Mouse (Mus musculus) hindbrain, postnatal 0 days (tissue): Measurements from ENCODE around the gene Prelid1. TPM values are rescaled to one million over a fixed set of nuclear protein-coding genes. Genes with fewer than 3 reads are reported as not detected.

Source experiments
- ATAC-seq: fragments of 200-750 bp; cut with Nextera tagmentation; 2 replicates; pipeline ENCODE4 v1.8.0; 2017; ENCODE audit warnings: mild to moderate bottlenecking, moderate TSS enrichment, moderate library complexity
- DNase-seq: peaks from one replicate; pipeline ENCODE4 v3.0.0-alpha.2; 2015; ENCODE audit warnings: low spot score
- H3K27ac ChIP-seq: fragments of 300-500 bp; sonication (generic); 2 replicates; pipeline ENCODE4 v1.5.1; 2014; ENCODE audit warnings: mild to moderate bottlenecking
- H3K27me3 ChIP-seq: fragments of 300-500 bp; sonication (generic); 2 replicates; pipeline ENCODE4 v1.6.1; 2014; ENCODE audit warnings: low read length, mixed read lengths; ENCODE audit not compliant: insufficient read depth
- H3K36me3 ChIP-seq: fragments of 300-500 bp; sonication (generic); 2 replicates; pipeline ENCODE4 v1.6.1; 2014; ENCODE audit warnings: low read length, mixed read lengths; ENCODE audit not compliant: insufficient read depth
- H3K4me1 ChIP-seq: fragments of 300-500 bp; sonication (generic); 2 replicates; pipeline ENCODE4 v1.6.1; 2014; ENCODE audit warnings: antibody characterized with exemption, low read length, mixed read lengths; ENCODE audit not compliant: insufficient read depth
- H3K4me2 ChIP-seq: fragments of 300-500 bp; sonication (generic); 2 replicates; pipeline ENCODE4 v1.6.1; 2014; ENCODE audit warnings: low read depth, mild to moderate bottlenecking, low read length, moderate library complexity, mixed read lengths
- H3K4me3 ChIP-seq: fragments of 300-500 bp; sonication (generic); 2 replicates; pipeline ENCODE4 v1.5.1; 2014; ENCODE audit warnings: low read length
- H3K9ac ChIP-seq: fragments of 300-500 bp; sonication (generic); replicated peaks from 2 replicates; pipeline ENCODE4 v1.6.1; 2014; ENCODE audit warnings: mild to moderate bottlenecking, low read length, moderate library complexity, mixed read lengths
- H3K9me3 ChIP-seq: fragments of 300-500 bp; sonication (generic); 2 replicates; pipeline ENCODE4 v1.6.1; 2016; ENCODE audit warnings: low read length, mixed read lengths
- CTCF ChIP-seq: IDR thresholded peaks from 2 replicates; pipeline ENCODE4 v1.5.1; 2016; ENCODE audit warnings: antibody characterized with exemption, control low read depth, low read depth
- WGBS: fragments of 180-500 bp; shearing (Covaris S2); extraction: QIAGEN DNeasy Blood & Tissue Kit; methylation state at CpG from one replicate; pipeline ENCODE4 v1.1.7; 2014; 5-methylcytosine and 5-hydroxymethylcytosine counted together
- polyA plus RNA-seq: library from polyadenylated mRNA; unstranded; fragments of >200 nt; fragmentation: Nextera tagmentation; extraction: Ambion mirVana; gene quantifications from 2 replicates; pipeline ENCODE4 v1.2.1, GENCODE M21; 2015
- total RNA-seq: library from RNA; depleted of rRNA; stranded (reverse); fragments of >200 nt; gene quantifications from 2 replicates; pipeline ENCODE4 v1.2.3, GENCODE M21; 2014; rRNA removed

The Prelid1 gene
- total RNA-seq (197 and 213 TPM in 2 replicates), polyA plus RNA-seq (309 and 327 TPM in 2 replicates)

- Histone ChIP-seq H3K36me3 (peaks cover 12% of the 10 kb centered on the region; the same call in 1 of the 2 replicates), H3K9me3 (no peaks in the 10 kb centered on the region), H3K4me1 (no peaks in the 10 kb centered on the region; the same call in 1 of the 2 replicates), H3K9ac (peak within 1 kb of the TSS; percentile 90), H3K27ac (peak within 1 kb of the TSS; percentile 75), H3K4me3 (peak within 1 kb of the TSS; percentile 89), H3K27me3 (no peaks in the 10 kb centered on the region), H3K4me2 (peak within 1 kb of the TSS; percentile 89)
- 81% methylated on average over 4 of the region's 4 CpGs for WGBS
- DNase-seq (no peak), ATAC-seq (no peak)
- TF ChIP-seq CTCF, result no peak
These were observed at the start of gene Prelid1 for GRCm38 (mm10) chr13:55319931-55320533. TSS of gene Prelid1 (plus strand) at chr13:55320500.

- DNase-seq, result no peak
- Histone ChIP-seq H3K9me3 (no peaks in the 10 kb centered on the region), H3K4me3 (no peak overlapping the region), H3K9ac (no peak overlapping the region), H3K36me3 (peaks cover 26% of the 10 kb centered on the region), H3K27me3 (no peaks in the 10 kb centered on the region), H3K4me2 (no peak overlapping the region), H3K4me1 (no peaks in the 10 kb centered on the region), H3K27ac (no peak overlapping the region)
- 86% methylated on average over 5 of the region's 5 CpGs for WGBS
- no peak for TF ChIP-seq CTCF
- no peak for ATAC-seq
These were observed 43.1 kb upstream of the Prelid1 start for GRCm38 (mm10) chr13:55277203-55277602.

DNA sequence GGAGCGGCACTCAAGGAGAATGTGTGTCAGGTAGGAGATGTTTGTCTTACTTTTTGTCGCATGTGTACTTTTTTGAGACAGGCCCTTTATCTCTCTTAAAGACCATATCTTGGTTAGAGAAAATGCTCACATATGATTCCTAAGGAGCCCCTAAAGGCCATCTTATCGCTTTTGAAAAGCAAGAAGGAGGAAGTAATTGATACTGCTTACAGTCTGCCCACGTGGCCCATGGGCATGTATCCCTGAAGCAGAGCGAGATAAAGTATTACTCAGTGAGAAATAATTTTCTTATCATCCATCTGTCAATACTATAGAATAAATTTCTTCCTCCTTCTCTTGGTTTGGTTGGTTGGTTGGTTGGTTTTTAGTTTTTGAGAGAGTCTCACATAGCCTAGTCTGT lies 42.7 kb upstream of the Prelid1 start:
- Histone ChIP-seq H3K4me3 (no peak overlapping the region), H3K9ac (no peak overlapping the region), H3K4me1 (no peaks in the 10 kb centered on the region), H3K27me3 (no peaks in the 10 kb centered on the region), H3K27ac (no peak overlapping the region), H3K36me3 (peaks cover 30% of the 10 kb centered on the region), H3K4me2 (no peak overlapping the region), H3K9me3 (no peaks in the 10 kb centered on the region)
- WGBS, result 91% methylated on average over 5 of the region's 5 CpGs
- DNase-seq (no peak), ATAC-seq (no peak)
- TF ChIP-seq CTCF, result no peak

DNA sequence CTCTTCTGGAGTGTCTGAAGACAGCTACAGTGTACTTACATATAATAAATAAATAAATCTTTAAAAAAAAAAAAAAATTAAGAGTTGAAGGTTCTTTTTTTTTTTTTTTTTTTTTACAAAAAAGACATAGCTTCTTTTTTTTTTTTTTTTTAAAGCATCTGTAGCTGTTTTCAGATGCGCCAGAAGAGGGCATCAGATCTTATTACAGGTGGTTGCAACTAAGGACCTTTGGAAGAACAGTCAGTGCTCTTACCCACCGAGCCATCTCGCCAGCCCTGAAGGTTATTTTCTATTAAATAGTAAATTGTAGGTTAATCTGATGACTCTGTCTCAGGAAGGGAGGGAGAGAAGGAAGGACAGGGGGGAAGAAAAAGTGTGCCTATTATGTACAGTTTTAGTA lies 31.4 kb upstream of the Prelid1 start:
- no peak for ATAC-seq
- peak; percentile 25 for DNase-seq
- WGBS, result 87% methylated on average over 3 of the region's 3 CpGs
- Histone ChIP-seq H3K4me3 (no peak overlapping the region), H3K27ac (no peak overlapping the region), H3K36me3 (peaks cover 40% of the 10 kb centered on the region), H3K9ac (no peak overlapping the region), H3K27me3 (no peaks in the 10 kb centered on the region), H3K4me2 (no peak overlapping the region), H3K4me1 (no peaks in the 10 kb centered on the region), H3K9me3 (no peaks in the 10 kb centered on the region)
- peak; percentile 13; the same call in 1 of the 2 replicates for TF ChIP-seq CTCF

GRCm38 (mm10) chr13:55296760-55297159 lies 23.5 kb upstream of the Prelid1 start:
- H3K9ac ChIP-seq, result no peak overlapping the region
- H3K27ac ChIP-seq, result no peak overlapping the region
- no peak for DNase-seq
- ATAC-seq, result no peak
- WGBS, result 79% methylated on average over 1 of the region's 1 CpGs
- no peaks in the 10 kb centered on the region for H3K9me3 ChIP-seq
- TF ChIP-seq CTCF, result no peak
- peaks cover 42% of the 10 kb centered on the region for H3K36me3 ChIP-seq
- no peak overlapping the region for H3K4me2 ChIP-seq
- H3K27me3 ChIP-seq, result no peaks in the 10 kb centered on the region
- H3K4me3 ChIP-seq, result no peak overlapping the region
- no peaks in the 10 kb centered on the region for H3K4me1 ChIP-seq

GRCm38 (mm10) chr13:55300913-55301312 lies 19.4 kb upstream of the Prelid1 start:
- Histone ChIP-seq H3K4me1 (no peaks in the 10 kb centered on the region), H3K36me3 (peaks cover 50% of the 10 kb centered on the region), H3K9me3 (no peaks in the 10 kb centered on the region), H3K4me2 (no peak overlapping the region), H3K27me3 (no peaks in the 10 kb centered on the region), H3K9ac (no peak overlapping the region), H3K4me3 (no peak overlapping the region), H3K27ac (no peak overlapping the region)
- DNase-seq (no peak), ATAC-seq (no peak)
- WGBS, result 90% methylated on average over 5 of the region's 5 CpGs
- no peak for TF ChIP-seq CTCF

- no peak overlapping the region for H3K4me3 ChIP-seq
- DNase-seq, result no peak
- H3K4me1 ChIP-seq, result no peaks in the 10 kb centered on the region
- H3K27ac ChIP-seq, result no peak overlapping the region
- ATAC-seq, result no peak
- TF ChIP-seq CTCF, result no peak
- peaks cover 77% of the 10 kb centered on the region for H3K36me3 ChIP-seq
- WGBS, result 87% methylated on average over 8 of the region's 8 CpGs
- no peaks in the 10 kb centered on the region for H3K9me3 ChIP-seq
- H3K9ac ChIP-seq, result no peak overlapping the region
- no peak overlapping the region for H3K4me2 ChIP-seq
- no peaks in the 10 kb centered on the region for H3K27me3 ChIP-seq
These were observed 8.2 kb upstream of the Prelid1 start for GRCm38 (mm10) chr13:55312028-55312630.
